Mouse (Mus musculus) ovary, postnatal 14 days (tissue): Measurements from ENCODE around the gene Gabrg3.

Source experiments
- DNase-seq: peaks from one replicate; pipeline ENCODE4 v3.0.0; 2022; ENCODE audit warnings: low spot score

Gabrg3 gene

DNA sequence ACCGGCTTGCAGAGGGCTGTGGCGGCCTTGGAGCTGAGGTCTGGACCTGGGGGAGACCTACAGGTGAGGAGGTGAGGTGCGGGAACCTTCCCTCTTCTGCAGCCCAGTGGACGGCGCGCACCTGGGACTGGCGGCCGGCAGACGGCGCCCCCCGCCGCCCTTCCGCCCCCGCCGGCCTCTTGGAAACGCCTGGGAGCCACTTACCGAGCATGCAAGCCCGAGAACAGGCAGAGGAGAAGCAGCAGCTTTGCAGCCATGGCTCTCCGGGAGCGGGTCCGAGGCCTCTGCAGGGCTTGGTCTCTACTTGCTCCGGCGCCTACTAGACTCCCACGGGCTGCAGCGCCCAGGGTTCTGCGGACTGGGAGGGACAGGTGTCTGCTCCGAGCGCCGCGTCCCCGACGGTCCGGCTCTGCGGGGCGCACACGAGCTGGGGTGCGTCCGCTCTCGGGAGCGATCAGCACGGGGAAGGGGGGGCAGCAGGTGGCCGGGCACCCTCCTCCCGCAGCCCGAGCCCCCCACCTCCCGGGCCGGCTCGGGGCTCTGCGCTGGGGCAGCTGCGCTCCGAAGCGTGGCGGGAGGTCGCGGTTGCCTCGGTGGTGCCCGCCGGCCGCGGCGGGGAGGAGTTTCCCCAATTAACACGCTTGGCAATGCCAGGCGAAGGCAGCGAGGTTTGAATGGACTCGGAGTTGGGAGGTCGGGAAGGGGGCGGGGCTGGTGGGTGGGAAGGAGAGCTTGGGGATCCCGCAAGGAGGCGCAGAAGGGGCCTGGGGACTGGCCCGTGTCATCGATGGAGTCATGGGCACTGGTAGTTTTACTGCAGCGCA lies at the start of gene Gabrg3:
Gabrg3 (minus strand) TSS at position 672 of the 824 bp plus-strand sequence.
- no peak for DNase-seq

DNA sequence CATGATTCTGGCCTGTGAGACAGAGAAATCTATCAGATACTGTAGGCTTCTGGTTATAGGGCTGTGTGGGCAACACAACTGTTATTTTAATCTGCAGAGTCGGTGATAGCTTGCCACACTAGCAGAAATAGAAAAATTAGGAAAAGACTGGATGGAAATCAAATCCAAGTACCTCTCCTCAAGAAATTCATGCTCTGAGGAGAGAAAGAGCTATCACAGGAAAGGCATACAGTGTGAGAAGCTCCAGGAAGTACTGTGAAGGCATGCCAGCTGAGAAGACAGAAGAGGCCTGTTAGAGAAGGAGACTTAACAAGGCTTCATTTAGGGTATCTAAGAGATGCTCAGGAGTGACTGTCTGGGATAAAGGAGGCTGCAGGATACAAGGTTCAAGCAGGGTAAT lies 35.7 kb upstream of the Gabrg3 start:
- DNase-seq = no peak

DNA sequence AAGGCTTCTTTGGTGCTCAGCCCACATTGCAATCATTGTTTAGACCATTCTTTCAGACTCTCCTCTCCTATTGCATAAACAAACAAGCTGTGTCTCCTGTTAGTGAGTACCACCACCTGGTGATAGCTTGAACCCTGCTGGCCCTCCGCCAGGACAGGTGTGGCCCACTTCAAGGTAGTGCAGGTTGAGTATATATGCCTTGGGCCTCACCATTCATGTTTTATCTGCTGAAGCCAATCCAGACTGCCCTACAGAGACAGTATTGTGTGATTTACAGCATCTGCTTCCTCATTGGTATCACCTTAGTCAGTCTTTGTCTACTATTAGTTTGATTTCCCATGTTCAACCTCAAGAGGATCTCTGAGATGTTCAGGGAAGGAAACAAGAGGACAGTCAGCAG lies 34.1 kb upstream of the Gabrg3 start:
- DNase-seq = no peak

DNA sequence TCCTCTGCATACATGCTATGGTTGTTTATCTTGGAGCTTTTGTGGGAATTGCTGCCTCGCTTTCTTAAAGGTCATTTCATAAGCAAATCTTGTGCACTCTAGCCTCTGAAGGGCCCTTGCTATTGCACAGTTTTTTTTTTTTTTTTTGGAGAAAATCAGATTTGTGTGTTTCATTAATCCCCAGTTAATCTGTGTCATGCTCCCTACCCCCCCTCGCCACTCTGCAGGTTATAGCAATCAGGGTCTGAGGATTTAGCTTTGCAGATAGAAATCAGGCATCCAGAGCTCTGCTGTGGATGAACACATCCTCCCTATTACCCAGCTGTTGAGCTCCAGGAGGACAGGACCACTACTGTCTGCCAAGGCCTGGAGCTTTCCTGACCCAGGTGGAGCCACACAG lies 32.4 kb upstream of the Gabrg3 start, which contains the start of gene Gabrb3:
Gabrb3 (plus strand) TSS at position 301 of the 400 bp plus-strand sequence.
- no peak for DNase-seq

DNA sequence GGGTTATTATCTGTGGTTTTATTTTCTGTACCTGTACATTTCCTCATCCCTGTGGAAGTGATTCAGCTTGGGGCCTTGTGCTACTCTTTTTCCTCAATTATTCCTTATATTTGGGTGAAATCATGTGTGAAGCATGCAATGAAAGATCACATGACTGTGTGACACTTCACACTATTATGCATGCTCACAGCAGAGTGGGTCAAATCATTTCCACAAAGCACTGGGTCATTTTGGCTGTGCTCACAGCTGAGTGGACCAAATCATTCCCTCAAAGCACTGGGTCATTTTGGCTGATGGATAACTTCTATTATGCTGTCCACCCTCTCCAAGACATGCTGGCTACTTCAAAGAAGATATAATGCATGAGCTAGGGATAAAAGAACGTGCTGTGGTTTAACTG lies 25.9 kb upstream of the Gabrg3 start:
- no peak for DNase-seq

DNA sequence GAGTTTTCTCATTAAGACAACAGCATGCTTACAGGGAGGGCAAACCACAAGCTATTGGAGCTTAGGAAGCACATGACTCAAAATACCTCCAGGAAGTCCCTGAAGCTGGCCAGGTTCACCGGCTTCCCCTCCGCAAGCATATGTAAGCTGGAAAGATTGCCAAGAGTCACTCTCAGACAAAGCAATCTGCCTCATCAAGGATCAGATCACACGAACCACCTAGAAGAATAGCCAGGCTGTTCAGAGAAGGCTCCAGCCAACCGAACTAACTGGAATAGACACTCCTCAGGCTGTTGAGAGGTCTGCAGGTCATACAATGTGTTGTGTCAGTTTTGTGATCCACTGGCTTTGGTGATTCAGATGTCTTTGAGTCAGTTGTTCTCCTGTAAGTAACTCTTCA lies 24.2 kb upstream of the Gabrg3 start:
- DNase-seq = no peak

DNA sequence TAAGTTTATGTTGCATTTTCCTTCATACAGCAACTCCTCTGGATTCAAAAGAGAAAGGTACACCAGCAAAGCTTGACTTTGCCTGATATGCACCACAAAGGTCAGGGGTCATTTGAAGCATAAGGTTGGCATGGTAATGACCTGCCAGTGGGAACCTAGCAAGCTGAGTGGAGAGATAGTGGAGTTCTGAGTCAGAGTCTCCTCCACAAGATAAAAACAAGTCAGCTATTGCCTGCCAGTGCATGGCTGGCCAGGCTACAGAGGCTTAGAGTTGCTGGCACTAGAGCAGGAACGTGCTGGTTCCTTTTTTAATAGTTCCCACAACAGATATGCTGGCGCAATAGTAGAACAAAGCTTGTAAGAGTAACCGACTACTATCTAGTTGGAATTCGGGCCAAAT lies 6.6 kb upstream of the Gabrg3 start:
- no peak for DNase-seq

DNA sequence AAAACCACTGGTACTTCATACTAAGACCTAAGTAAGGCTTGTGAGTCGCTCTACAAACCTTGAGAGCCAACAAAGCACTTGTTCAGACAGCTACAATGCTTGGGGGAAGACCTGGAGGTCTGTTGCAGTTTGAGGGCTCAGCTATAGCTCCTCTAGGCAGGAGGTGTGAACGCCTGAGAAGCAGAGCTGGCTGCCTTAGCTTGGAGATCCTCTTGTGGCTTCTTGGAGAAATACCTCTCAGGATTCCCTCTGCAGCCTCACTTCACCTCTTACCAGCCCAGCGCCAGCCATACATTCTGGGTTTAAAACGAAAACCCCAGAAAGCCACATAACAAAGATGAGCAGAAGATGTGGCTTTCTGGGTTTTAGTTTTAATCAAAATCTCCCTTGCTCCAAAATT lies 3.1 kb upstream of the Gabrg3 start:
- DNase-seq = no peak

DNA sequence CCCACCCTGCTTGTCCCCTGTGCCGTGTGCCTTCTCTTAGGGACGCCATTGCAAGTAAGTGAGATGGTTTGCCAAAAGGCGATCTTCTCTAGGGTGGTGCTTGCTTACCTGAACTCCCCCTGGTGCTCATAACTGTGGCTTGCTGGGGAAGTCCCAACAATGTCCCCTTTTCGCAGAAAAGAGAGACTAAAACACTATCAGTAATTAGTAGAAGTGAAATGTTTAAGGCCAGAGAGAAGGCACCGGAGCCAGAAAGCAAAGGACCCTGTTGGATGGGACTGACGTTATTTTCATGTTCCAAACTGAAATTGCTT lies 310 bp upstream of the Gabrg3 start:
- no peak for DNase-seq

DNA sequence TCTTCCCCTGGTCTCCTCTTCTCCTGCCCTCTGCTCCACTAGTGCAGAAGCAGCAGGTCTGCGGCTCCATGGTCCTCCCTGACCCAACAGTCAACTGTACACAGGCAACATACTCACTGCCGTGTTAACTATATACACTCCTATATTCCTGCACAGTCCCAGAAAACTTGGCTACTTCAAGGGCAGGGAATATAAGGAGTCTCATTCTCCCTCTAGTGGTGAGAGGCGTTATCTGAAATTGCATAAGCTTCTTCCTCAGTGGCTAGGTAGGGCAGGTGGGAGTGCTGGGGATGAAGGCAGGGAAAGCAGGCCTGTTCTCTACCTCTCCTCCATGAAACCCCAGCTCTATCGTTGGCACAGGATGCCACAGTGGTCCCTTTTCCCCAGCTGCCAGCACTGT lies 2.9 kb downstream of the Gabrg3 start:
- DNase-seq = peak; percentile 15

DNA sequence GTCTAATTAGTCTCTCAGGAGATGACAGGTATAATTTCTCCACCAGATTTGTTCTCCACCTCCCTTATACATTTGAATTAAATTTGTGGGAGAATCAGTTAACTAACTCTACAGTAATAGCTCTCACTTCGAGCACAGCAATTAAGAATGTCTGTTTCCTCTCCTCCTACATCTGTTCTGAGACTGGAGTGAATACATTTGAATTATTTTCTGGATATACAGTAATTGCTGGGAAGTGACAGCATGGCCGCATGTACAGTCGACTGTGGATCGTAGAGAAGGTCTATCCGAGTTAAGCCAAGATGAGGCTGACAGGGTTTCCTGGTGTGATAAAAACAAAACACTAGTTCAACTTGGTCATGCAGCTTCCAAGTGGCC lies 21.0 kb downstream of the Gabrg3 start:
- DNase-seq = no peak

DNA sequence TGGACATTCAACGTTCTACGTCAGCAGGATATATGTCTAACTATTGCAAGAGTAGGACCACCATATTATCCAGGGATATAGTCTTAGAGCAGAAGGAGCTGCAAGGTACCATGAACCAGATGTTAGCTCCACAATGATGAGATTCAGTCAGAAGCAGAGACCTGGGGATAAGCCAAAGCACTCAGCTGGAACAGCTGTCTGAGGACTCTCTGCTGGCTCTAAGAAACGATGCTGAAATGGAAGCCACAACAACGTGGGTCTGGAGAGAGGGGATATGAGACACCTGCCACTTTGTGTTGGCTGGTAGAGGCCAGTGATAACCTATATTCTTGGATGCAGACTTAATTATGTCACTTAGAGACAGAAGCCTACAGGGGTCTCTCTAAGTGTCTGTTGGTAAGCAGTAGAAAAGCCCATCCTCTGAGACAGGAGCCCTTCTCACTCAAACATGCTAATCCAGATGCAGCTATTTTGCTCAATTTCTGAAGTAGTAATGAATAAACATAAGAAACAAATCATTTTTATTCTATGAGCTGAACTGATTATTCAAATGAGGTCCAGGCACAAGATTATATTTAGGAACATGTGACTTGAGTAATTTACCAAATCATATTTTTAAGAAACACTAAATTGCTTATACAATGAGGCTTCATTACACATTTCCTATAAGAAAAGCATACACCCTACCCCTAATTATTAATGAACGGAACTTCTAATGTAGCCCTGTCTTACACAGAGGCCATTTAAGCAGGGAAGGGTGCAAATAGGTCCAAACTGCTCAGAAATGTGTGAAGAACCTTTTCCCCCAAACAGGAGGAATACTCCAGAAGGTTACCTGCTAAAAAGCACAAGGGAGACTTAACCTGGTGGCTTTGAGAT lies 21.6 kb downstream of the Gabrg3 start:
- DNase-seq = no peak

DNA sequence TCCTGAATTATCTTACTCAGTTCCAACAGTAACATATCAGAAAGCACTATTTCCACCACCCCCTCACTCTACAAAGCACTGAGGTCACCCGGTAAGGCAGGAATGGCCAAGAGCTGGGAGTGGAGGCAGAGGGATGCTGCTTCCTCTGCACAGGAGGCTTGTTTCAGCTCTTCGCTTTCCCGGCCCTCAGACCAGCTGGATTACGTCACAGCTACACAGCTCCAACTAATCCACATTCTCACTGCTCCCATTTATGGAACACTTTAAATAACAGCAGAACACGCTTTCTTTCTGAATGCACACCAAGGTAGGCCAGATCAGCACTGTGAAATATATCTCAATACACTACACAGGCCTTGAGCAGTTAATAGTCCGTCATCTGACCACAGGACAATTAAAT lies 23.2 kb downstream of the Gabrg3 start:
- no peak for DNase-seq

DNA sequence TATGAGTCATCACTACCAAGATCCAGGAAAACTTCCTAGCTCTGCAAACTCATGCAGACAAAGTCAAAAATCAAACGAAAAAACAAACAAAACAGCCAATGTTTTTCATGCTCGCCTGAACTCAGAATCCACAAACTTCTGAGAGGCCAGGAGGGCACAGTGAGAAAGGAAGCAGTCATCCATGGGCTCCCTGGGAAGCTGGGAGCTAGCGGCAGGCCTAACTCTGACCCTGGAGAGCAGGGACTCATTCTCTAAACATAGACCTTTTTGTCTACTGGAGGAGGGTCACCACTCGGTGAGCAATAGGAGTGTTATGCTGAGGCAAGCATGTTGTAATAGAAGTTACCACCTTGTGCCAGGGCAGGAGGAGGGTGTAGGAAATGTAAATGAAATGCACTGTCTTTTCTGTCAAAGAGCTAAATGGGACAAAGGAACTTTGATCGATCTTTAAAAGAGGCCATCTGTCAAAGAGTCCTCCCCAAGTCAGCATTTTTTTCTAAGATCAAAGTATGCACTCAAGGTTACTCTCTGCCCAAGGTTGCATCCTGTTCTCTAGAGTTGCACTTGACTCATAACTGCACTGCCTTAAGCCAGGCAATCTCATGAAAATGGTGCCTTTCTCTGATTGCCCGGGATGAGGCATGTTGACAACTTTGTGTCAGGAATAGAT lies 29.0 kb downstream of the Gabrg3 start:
- no peak for DNase-seq

DNA sequence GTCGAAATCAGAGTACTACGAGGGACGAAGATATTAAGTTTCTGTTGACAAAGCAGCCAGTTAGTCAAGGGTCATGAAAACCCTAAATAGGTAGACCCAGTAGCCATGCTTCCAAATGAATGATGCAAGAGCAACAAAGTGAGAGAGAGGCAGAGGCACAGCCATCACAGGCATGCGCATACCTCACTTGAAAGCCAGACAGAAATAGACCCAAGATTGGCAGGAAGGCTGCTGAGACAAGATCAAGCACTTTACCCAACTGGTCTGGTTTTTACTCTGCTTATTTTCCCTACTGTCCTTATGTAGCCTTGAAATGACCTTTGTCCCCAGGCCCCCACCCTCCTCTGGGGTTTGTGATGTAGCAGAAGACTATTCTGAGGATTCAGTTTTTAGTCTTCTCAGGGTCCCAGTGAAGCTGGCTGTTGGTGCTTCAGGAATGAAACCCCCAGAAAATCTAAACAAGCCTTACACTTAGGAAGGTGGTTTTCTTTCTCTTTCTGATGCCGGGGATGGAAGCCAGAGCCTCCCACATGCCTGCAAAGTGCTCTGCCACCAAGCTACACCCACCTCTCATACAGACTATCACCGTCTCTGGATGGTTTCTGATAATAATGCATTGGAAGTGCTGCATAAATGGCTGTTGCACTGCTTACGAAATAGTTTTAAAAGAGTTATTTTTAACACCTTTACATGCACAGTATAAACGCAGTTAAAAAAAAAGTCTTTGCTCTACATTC lies 30.3 kb downstream of the Gabrg3 start:
- no peak for DNase-seq

DNA sequence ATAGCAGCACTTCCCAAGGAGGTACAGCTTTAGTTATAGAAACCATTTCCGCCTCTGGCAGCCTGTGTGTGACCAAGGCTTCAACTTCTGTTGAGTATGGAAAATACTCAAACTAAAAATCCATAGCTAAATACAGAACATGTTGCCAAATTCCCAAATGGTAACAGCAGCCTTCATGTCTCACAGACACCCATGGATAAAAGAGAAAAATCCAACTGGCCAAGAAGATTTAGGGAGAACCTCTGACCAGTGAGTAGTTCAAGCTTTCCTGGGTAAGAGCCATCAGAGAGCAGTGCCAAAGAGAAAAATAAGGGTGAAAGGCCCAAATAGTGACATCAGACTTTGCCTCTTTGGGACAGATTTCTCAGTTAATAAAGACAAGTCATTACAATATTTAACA lies 38.2 kb downstream of the Gabrg3 start:
- no peak for DNase-seq

DNA sequence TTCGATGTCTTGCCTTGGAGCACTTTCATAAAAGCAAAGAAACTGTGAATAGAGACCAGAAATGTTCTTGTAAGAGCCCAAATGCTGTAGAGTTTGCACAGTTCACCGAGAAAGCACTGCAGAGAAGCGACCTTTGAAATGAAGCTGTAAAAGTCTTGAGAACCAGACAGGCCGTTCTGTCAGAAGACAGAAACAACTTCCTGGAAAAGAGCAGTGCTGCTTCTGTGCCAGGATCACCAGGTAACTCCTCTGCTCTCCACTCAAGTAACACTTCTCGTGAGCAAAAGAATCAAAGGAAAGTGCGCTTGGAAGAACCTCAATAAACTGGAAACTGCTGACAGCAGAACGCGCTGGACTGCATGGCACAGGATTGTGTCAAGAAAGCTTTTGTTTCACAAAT lies 45.1 kb downstream of the Gabrg3 start:
- no peak for DNase-seq

DNA sequence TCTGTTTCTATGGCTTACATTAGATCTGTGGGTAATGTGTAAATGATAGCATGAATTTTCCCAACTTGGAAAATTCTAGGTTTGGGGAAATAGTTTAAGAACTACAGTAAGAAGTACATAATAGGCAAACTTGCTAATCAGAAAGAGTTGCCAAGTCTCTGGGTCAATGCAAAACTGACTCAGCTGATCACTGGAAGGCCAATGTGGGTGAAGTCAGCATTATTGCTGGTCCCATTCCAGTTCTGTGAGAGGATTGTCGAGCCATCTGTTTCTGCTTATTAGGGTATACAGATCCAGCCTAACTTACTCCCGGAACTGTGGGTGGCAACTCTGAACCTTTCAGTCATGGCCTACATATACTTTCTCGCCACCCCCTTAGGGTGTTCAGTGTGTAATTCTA lies 55.8 kb downstream of the Gabrg3 start:
- DNase-seq = no peak

DNA sequence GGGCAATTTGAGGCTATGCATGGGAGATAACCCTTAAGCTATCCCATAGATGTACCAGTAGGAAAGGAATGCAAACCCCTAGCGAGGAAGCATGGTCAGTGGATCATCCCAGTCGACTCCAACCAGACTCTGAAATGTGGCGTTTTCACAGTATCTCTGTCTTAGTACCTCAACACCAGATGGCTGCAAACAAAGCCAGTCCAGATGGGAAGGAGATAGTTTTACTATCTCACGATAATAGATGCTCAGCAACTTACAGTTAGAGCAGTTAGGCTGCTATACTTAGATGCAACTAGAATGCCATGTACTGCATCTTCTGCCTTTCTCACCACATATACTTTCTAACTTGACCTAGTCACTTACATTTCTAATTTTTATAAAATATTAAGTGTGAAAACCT lies 56.7 kb downstream of the Gabrg3 start:
- DNase-seq = no peak

DNA sequence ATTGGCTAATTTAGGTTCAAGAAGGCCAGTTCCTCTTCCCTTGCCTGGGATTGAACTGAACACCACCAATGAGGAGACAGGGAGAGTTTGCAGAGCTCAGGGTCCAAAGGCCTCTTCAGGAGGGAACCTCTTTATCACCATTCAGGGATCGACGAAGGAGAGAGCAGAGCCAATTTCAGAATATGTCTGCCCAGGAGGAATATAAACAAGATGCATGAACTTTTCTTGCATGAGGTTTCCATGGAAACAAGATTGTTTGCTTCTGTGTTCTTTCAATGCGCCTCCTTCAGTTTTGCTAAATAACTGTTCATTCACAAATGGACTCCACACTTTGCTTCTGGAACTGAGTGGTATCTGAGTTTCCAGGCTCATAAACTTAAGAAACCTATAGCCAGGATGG lies 62.5 kb downstream of the Gabrg3 start:
- DNase-seq = no peak

DNA sequence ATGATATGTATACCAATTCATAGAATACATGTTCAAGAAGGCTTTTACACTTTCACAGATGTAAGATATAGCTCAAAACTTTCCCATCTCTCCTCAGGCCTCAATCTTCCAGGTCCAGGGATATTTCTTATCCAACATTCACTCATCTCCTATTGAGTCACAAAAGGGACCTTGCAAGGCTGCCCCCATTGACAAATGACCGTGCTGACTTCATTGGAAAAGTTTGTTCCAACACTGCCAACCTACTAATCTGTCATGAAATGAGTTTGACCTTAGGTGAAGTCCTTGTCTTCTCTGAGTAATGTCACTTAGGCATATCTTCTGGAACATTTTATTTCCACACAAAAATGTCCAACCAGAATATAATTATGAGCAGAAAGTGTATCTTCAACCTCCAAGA lies 64.9 kb downstream of the Gabrg3 start:
- no peak for DNase-seq

DNA sequence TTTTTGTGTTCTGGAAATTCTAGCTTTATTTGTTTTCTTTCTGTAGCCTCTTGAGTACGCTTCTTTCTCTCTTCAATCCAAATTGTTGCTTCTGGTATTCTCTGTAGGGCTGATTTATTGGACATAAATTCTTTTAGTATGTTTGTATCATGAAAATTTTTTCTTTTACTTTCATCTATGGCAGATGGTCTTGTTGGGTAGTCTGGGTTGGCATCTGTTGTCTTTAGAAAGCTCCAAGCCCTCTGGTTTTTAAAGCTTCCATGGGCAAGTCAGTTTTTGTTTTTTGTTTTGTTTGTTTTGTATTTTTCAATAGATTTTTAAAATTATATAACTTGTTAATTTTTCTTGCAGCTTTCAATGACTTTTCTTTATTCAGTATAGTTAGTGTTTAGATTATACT lies 72.0 kb downstream of the Gabrg3 start:
- DNase-seq = no peak
